Mouse (Mus musculus): Measurements from ENCODE around the gene Mta3. TPM values are rescaled to one million over a fixed set of nuclear protein-coding genes. Genes with fewer than 3 reads are reported as not detected.

Gene Mta3
- total RNA-seq, 2 experiments from 2014 or later: 57.6 to 61.6 TPM

DNA sequence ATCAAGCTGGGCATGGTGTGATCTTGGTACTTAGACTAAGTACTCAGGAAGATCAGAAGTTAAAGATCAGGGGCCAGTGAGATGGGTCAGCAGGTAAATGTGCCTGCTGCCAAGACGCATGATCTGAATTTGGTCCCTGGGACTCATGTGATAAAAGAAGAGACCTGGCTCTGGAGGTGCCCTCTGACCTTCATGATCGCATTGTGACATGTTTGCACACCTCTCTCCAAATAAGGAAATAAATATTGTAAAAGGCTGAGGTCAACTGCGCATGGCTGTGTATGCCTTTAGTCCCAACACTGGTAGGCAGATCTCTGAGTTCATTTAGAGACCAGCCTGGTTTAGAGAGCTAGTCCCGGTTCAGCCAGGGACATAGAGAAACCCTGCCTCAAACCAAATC, 164.4 kb downstream of the Mta3 start:
- ATAC-seq (replicated peaks; ENCODE audit: low FRiP score, poor library complexity, severe bottlenecking): no peak

Other genes with a start within 250 kb of the Mta3 start
- gene Cox7a2l, start 188.8 kb upstream of the Mta3 start, total RNA-seq (2015; ENCODE audit: low replicate concordance): 75.3 and 83.0 TPM in 2 replicates
- gene Cox7a2l, start 188.8 kb upstream of the Mta3 start, total RNA-seq (2017; ENCODE audit: low replicate concordance): 38.7 and 77.8 TPM in 2 replicates
- gene Kcng3, start 74.3 kb upstream of the Mta3 start, total RNA-seq (2015; ENCODE audit: low replicate concordance): not detected in 2 replicates
- gene Kcng3, start 74.3 kb upstream of the Mta3 start, total RNA-seq (2017; ENCODE audit: low replicate concordance): not detected in 2 replicates
- 5.0 and 6.3 TPM in 2 replicates for gene Haao, start 141.8 kb downstream of the Mta3 start, total RNA-seq (2015; ENCODE audit: low replicate concordance)
- 2.7 and 3.0 TPM in 2 replicates for gene Haao, start 141.8 kb downstream of the Mta3 start, total RNA-seq (2017; ENCODE audit: low replicate concordance)

Measured in erythroid progenitor cell, adult 5-6 weeks (primary cell).